Mouse (Mus musculus) thymus, postnatal 10 days (tissue): ENCODE data around the gene Gypa.
A peak's percentile ranks its signal among the peaks of the same experiment; 100 is the strongest.

Experiments
- DNase-seq, 2 experiments: peaks; one replicate each; pipeline ENCODE4 v3.0.0; 2021; ENCODE audit warnings: low spot score in 2 of 2

Gene Gypa

DNA sequence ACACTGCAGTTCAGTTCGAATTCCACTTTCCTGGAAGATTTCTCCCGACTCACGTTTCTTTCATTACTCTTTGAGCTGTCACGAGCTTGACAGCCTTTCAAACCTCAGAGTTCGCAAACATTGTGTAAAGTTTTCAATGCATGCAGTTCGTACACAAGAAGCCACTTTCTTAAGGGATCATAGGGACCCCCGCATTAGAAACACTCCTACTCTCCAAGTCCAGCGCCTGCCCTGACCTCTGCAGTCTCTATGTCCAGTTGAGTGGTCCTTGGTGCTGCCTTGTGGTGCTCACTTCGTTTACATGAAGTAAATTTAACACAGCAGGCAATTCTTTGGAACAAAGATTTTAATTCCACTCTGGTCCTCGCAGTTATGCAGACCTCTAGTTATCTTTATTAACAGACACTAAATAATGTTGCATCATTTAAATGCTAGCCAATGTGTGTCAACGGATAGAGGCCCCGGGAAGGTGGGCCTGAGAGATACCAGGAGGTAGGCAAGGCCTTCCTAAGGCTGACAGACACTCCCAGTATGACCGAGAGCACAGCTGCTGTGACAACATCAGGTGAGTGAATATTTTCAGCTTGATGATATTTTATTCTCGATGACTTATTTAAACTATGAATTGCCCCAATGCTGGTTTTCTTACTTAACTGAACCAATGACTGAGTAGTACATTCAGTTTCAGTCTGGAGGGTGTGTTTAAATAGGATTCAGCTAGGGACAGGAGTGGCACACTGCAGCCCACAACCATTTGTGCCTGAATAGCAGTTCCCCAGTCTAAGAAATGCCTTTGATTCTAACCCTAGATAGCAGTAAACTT is at the start of gene Gypa:
Gypa (plus strand) TSS at position 259 of the 823 bp plus-strand sequence.
- DNase-seq = no peak

- DNase-seq = no peak
These were observed 49.0 kb upstream of the Gypa start for GRCm38 (mm10) chr8:80444534-80445072.

DNA sequence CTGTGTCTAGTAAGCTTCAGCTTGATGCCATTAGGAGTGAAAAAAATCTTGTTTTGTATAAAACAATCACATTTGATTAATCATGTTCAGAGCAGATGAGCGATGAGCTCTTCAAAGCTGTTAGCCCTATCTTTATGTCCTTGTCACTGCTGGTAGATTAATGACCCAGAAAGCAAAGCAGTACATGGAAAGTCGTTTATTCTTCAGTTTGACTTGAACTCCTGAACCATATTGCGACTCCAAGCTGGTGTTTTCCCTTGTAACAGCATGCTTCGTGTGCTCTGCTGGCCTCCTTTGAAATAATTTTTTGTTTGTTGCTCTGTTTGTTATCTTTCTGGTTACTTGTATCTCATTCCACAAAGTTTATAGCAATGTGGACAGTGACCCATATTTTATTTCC is 46.4 kb upstream of the Gypa start:
- no peak for DNase-seq

DNA sequence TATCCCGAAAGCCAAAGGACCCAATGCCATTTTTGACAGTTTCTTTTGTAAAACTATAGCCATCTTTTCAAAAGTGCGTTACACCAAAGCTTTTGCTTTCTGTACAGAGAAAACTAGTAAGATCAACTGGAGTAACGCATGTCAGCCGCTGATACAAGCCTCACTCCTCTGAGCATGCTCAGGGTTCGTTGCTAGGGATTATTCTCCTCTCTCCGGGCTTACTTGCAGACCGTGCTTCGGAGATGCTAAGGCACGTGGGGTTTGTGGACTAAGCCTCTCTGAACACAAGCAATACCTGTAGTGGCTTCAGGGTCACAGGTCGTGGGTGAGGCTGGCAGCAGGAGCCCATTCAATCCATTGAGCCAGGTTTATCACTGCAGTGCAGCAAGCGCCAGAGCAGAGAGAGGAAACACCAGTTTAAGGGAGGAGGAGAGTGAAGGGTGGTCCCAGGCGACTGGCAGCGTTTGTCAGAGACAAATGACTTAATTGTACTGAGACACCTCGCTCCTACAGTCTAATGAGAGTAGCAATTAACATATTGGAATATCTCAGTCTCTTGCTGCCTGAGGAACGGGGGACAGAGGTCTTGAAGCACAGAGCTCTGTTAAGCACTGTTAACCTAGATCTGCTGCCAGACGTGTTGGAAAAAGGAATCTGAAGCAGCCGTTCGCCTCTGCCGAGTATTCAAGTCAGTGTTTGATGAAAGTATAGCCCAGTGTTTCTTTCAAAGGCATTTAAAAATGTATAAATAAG is 41.5 kb upstream of the Gypa start:
- DNase-seq = no peak

DNA sequence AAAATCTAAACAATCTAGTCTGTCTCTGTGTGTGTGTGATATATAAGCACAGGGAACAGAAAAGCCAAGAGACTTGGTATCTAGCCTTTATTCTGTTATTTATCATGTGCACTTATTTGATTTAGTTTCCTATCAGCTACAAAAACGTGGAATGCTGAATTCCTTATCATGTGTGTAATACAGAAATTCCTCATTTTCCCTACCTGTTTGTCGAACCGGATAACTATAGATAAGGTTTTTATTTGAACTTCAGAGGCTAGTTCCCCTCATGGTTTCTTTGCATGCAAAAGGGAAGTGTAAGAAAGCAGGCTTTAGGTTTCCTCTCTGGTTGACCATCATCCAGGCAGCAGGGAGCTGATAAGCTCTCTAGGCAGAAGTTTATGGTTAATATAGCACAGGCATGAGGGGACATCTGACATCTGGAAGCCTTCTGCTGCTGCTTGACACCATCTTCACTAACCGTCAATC is 30.1 kb upstream of the Gypa start:
- DNase-seq = no peak

DNA sequence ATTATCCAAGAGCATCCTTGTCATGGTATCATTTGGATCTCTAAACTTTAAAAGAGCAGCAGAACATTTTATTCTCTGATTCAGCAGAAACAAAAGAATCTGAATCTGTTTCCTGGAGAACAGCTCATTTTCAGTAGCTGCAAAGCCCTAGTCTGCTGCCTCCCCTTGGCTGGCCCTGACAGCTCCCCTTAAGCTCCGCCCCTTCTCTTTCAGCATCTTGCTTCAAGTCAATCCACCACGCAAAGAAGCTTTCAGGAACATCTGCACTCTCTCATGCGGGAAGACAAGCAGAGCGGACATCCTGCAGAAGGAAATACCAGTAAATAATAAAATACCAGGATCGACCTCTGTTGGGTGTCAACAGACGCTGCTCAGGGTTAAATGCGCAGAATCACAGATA is 18.6 kb upstream of the Gypa start:
- DNase-seq = no peak

GRCm38 (mm10) chr8:80478156-80478555 is 15.4 kb upstream of the Gypa start:
- no peak for DNase-seq

DNA sequence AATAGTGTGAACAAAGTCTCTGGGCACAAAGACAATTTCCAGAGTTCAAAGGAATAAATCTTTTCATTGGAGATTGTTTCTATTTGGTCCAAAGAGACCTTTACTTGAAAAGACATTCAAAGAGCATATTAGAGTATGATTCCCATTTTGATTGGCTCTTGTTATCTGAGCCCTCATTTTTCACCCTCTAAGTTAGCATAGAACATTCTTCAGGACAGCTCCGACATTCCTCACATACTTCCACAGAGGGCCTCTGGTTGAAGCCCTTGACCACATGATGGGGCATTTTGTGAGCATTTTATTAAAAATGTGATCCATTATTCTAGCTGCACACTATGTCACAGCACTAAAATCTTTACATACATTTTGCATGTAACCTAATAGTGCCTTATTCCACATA is 14.5 kb upstream of the Gypa start:
- no peak for DNase-seq

DNA sequence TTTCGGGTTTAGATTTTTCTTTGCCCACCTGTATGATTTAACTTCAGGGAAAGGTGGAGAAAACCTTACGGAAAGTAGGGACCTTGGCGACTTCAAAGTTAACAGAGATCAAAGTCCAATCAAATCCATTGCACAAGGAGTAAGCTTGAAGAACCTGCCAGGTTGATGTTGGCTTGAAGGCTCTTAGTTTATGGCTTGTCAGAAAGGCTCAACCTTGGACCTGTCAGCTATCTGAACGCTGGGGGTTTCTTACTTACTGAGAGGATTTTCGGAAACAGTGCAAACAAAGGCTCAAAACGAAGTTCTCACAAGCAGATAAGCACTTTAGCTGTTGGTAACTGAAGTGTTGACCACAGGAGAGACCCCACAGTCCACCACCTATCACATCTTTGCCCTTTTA is 11.4 kb upstream of the Gypa start:
- DNase-seq = no peak

DNA sequence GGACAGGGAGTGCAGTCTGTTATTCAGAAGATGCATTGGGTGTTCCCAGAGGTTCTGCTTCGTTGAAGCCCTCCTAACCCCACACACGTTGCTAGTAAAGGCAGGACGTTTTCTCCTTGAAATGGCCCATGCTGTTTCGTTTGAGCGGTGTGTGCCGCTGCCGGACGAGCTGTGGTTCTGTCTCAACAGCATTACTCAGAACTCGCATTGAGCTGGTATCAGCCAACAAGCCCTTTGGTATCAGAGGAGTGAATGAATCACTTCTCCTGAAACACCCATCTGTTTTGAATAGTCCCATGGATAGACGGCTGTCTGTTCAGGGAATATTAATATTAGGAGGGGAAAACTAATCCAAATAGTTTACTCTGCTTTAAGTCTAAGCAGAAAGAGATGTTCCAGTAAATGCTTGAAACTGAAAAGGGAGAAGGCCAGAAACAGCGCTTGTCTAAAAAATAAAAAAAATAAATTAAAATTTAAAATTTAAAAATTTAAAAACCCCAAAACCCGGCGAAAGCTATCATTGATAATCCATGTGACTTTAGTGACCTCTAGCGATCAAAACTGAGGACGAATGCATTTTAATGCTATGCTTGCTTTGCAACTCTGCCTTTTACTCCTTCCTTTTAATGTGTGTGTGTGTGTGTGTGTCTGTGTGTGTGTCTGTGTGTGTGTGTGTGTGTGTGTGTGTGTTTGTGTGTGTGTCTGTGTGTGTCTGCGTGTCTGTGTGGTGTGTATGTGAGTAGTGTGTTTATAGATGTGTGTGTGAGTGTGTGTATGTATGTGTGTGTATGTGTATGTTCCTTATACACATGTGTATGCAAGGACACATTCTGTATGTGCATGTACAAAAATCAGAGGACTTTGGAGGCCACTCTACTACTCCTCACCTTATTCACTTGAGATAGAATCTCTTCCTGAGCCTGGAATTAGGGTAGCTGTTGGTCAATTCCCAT is 10.5 kb upstream of the Gypa start:
- DNase-seq = peak in 1 of 2 experiments; percentile 28

GRCm38 (mm10) chr8:80491562-80491961 is 2.0 kb upstream of the Gypa start:
- DNase-seq = no peak

DNA sequence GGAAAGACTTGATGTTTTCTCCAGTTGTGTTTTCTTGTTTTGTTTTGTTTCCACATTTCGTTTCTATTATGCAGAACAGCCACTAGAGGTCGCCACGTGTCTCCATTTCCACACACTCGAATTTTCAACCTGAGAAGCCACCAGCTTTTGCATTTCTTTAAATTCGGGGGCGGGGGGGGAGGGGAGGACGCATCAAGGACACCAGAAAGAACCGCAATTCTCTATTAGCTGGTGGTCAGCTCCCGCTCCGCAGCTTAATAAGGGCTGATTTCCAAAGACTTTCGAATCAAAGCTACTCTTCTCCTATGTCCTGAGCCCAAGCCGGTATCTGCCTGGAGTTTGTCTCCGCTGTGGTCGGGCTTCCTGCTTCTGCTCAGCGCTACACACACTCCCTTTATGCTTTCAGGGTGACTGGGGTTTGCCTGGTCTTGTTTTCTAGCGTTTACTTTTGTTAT is 567 bp upstream of the Gypa start:
- peak; percentile 44 to 59 for DNase-seq

DNA sequence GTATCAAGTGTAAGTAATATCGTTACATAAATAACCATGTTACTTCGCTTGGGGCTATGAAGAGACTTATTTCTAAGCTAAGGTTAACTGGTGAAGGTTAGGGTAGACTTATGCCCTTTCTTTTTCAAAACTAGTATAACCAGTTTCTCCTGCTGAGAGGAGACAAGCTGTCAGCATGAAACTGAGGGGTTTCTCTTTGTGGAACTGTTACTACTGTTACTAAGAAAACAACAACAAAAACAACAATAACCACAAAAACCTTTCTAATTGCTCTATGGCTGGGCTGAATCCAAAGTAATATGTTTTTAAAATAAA is 722 bp downstream of the Gypa start:
- DNase-seq = no peak

DNA sequence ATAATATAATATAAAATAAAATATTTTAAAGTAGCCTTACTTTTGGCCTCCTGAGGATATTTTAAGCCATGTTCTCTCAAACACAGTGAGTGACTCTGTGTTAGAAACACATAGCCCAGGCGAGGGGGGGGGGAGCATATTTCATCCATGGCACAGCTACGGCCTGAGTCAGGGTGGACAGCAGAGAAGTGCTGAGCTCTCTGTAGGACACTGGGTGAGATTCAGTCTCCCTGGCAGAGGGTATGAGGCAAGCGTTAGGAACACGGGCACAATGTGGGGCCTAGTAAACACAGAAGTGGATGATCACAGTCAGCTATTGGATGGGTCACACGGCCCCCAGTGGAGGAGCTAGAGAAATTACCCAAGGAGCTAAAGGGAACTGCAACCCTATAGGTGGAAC is 1.2 kb downstream of the Gypa start:
- no peak for DNase-seq

DNA sequence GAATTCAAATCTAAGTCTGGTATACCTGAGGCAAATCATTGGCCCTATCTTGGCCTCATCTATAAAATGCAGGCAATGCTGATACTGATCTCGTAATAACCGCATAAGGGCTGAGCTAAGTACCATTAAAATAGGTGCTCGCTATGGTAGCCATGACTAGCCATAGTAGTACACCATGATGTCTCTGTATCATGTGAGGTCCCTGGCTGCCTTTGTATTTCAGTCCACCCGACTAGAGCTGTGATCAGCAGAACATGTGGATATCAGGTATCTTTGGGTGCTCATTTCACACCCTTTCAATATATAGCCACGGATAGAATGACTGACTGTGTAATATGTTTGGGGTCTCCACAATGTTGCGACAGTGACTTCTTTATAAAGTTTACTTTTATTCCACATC is 1.9 kb downstream of the Gypa start:
- DNase-seq = no peak

- no peak for DNase-seq
These were observed 3.7 kb downstream of the Gypa start for GRCm38 (mm10) chr8:80497323-80497722.

- DNase-seq = no peak
These were observed 6.7 kb downstream of the Gypa start for GRCm38 (mm10) chr8:80500244-80500643.

DNA sequence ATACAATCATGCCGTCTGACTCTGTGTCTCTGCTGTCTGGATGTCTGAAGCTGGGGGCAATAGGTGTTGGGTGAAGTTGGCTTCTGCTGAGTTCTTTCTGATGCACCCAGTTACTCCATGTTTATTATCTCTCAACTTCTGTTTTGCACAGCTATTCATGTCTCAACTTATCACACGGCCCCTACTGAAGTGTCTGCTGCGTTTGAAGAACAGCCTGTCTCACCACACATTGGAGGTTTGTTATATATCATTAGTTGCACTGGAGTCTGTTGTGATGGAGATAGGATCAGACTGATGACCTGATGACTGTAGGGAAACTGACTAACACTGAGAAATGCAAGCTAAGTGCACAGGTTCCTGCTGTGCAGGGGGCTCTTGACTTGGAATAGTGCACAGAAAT is 7.2 kb downstream of the Gypa start:
- no peak for DNase-seq

- no peak for DNase-seq
These were observed 7.7 kb downstream of the Gypa start for GRCm38 (mm10) chr8:80501283-80501682.

DNA sequence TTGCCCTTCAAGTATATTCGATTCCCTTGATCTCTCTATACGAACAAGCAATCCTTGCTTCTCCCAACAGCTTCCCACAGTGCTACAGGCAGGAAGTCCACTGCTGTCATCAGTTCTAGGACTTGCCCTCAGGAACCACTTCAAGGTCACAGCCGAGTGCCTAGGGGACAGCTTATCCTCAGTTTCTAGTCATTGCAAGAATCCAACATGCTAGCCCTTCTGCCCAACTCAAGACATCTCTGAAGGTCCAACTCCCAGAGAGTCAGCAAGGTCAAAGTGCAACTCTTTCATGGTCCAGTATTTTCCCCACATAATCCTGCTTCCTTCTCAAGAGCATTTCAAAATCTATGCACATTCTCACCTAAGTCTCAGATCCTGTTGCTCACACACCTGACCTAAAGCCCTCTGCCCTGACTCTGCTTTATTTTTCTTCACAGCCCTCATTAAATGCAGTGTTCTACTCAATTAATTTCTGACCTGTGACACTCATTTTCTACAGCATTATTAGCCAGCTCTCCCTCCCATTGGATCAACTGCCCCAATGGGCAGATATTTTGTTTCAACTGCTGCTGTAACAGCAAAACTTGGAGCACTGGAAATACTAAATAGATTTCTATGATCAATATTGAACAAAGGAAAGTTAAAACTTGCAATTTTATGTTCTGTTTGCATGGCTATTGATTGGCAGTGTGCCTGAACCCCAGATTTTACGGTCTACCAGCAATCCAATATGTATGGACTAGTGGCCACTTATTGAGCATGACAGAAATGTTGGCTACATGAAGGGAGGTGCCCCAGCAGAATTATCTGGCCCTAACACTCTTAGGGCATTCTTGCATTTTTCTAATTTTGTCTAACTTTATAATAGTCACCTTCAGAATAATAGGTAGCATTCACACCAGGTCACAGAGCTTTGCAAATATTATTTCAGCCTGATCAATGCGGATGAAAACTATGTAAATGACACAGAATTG is 33.1 kb downstream of the Gypa start:
- DNase-seq = no peak

GRCm38 (mm10) chr8:80541836-80542235 is 48.3 kb downstream of the Gypa start:
- DNase-seq = no peak
